Mouse (Mus musculus) heart, postnatal 0 days (tissue): ENCODE data around the gene Nek2.

Source experiments
- CTCF ChIP-seq: IDR thresholded peaks from 2 replicates; pipeline ENCODE4 v1.5.1; 2016; ENCODE audit warnings: antibody characterized with exemption, control low read depth, low read depth
- EP300 ChIP-seq: IDR thresholded peaks from 2 replicates; pipeline ENCODE4 v1.6.1; 2016; ENCODE audit warnings: antibody characterized with exemption, low read depth

GRCm38 (mm10) chr1:191817418-191818144 is 3.7 kb upstream of the Nek2 start:
- TF ChIP-seq CTCF: peak; percentile 97
- no peak for TF ChIP-seq EP300
